Mouse (Mus musculus): ENCODE data around the gene Kcne1.

GRCm38 (mm10) chr16:92397745-92398573 is 38.7 kb upstream of the Kcne1 start:
- TF ChIP-seq CTCF (IDR thresholded peaks at IDR 0.05) (no peak), POLR2A (IDR thresholded peaks at IDR 0.05; ENCODE audit: insufficient read depth, low read depth, low read length) (no peak), EP300 (IDR thresholded peaks at IDR 0.05; ENCODE audit: insufficient read depth, low read depth, low read length) (no peak)

Measured in heart, adult 2 months (tissue).